Mouse (Mus musculus) liver, adult 2 months (tissue): ENCODE results near the gene Umps.

ENCODE experiments used
- CTCF ChIP-seq: fragments of 200-500 bp; IDR thresholded peaks from 2 replicates; pipeline ENCODE4 v1.5.1; 2011; ENCODE audit warnings: low read depth, low read length, control low read depth
- POLR2A ChIP-seq: fragments of 200-500 bp; IDR thresholded peaks from 2 replicates; pipeline ENCODE4 v1.6.1; 2011; ENCODE audit warnings: low read length, control low read depth; ENCODE audit not compliant: insufficient read depth; ENCODE audit errors: extremely low read depth

DNA sequence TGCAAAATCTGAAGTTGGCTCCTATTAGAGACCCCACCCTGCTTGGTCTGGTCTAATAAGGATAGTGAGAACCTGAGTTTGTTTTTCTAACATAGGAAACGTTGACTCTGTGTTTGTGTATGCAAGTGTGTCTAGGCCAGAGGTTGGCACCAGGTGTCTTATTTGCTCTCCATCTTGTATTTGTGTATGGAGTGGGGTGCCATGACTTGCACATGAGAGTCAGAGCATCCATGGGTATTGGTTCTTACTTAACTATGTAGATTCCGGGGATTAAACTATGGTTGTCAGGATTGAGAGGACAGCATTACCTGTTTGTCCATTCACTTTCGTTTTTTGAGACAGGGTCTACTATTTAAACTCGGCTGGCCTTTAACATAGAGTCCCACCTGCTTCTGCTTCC, 13.8 kb downstream of the Umps start:
- no peak for TF ChIP-seq CTCF
- TF ChIP-seq POLR2A = no peak
